Mouse (Mus musculus) urinary bladder, adult 18-20 months (tissue): ENCODE results near the gene Tmub2.

Experiments
- DNase-seq, 2 experiments: peaks; one replicate each; pipeline ENCODE4 v3.0.0; 2022; ENCODE audit warnings: low spot score in 2 of 2, mixed read lengths in 2 of 2

Tmub2 gene

DNA sequence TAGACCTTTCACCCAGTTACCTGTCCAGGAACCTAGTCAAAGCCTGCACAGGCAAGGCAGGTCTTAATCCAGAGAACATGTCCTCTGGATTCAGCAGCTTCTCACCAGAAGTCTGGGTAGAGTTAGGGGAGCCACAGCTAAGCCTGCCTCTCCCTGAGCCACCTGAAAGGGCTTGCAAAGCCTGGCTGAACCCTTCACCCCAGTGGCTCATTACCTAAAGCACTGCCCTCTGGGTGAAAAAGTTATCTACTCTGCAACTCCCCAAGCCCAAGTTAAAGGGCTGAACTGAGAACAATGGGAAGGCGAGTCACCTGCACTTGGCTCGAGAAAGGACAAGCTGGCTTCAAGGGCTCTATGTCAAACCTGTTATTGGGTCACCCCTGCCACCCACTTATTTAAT lies 19.4 kb downstream of the Tmub2 start:
- no peak for DNase-seq

DNA sequence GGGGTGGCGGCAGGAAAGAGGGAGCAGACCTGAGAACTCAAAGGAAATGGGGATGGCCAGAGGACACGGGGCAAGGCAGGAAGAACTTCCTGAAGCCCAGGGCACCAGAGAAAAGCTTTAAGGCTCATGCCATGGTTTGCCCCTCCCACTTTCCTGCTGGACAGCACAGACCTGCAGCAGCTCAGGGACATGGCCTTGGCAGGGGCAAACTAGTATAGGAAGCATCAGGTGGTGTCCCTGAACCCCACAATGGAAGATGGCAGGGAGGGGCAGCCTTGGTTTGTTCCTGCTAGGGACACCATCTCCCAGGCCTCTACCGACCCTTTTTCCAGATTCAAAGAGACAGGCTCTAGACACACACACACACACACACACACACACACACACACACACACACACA lies 20.6 kb downstream of the Tmub2 start:
- no peak for DNase-seq

DNA sequence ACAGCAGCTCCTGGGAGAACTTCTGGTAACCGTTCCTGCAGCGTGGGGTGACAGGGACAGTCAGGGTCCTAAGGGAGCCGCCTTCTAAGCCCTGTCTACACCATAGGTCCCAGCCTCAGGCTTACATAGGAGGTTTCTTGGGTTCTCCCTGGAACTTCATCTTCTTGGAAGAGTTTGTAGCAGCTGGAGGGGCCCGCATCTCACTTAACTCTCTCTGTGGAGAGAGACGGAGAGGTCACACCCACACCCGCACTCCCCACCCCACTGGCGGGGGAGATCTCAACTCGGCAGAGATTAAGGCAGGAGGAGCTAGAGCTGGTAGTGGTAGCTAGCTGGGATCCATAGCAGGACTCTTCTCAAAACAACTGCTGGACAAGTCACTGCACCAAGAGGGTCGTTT lies 23.4 kb downstream of the Tmub2 start:
- no peak for DNase-seq

DNA sequence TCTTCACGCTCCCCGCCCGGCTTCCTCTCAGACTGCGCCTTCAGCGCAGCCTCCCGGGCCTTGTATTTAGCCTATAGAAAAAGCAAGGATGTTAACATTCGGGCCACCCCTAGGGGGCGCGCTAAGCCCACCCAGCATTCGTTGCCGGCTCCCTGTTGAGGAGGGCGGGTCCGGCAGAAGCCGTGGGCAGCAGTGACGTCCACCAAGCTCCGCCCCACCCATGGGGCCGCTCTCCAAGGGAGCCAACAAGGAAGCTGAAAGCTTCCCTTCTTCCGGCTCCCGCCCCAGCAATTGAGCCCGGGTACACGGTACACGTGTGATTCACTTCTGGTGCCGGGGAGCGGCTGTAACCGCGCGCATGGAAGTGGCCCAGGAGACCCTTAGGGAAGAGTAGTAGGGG lies 24.2 kb downstream of the Tmub2 start:
- peak; percentile 94 to 95 for DNase-seq

DNA sequence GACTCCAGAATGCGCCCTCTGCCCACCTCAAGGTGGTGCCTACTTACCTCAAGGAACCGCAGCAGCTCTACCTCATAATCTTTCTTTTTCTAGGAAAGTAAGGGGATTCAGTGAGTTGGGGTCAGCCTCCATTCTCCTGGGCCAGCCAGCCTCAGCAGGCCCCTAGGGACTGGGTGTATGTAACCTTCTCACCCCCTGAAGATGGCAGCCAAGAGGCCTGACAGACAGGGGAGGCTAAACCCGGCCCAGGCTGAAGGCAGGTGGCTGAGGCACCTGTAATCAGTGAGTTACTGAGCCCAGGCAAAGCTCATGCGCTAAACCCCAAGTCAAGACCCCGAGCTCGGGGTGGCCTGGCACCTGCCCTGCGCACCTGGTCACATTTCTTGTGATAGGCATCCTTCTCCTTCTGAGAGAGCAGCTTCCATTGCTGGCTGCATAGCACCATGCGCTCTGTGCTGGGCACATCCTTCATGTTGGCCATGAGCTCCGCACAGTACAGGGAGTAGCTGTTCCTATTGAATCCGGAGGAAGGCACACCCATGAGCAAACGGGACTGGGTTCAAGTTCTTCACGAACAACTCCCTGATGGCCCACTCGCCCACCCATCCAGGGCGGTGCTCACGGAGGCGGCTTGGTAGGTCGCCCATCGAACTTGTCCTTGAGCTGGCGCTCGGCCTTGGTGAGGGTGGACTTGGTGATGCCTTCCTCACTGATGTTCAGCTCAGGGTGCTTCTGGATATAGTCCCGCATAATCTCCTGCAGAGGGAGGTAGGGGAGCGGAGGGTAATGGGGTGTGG lies 25.3 kb downstream of the Tmub2 start:
- DNase-seq, result no peak

DNA sequence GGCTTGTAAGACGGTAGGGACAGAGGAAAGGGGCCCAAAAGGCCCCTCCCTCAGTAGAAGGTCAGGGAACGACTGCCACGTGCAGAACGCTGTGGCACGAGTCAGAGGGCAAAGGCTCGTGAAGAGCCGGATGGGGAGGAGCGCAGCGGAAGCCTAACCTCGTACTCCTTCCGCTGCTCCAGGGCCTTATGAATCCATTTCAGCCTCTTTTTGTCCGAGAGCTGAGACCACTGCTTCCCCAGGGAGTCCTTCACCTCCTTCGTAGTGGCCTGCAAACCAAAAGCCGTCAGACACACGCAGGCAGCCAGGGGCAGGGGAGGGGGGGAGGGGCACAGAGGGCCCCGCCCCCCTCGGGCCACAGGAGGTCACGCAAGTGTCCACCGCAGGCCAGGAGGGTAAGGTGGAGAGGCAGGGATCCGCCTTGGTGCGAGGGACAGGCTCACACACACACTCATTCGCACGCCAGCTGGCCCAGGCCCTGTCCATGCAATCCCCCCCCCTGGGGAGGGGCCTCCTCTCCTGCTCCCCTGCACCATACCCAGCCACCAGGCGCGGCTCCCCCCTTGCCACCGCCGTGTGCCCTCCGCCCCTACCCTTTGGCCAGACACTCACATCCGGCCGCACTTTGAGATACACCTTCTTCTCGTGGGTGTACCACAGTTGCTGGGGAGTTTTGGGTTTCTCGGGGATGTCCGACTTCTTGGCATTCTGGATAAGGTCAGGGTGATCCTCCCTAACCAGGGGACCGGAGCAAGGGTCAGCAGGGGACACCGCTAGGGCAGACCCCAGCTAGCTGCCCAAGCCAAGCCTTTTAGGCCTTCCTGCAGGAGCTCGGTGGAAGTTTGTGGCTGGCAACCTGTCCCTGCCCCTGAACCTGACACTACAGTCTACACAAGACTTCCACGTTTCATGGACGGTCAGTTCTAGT lies 26.3 kb downstream of the Tmub2 start:
- no peak for DNase-seq

DNA sequence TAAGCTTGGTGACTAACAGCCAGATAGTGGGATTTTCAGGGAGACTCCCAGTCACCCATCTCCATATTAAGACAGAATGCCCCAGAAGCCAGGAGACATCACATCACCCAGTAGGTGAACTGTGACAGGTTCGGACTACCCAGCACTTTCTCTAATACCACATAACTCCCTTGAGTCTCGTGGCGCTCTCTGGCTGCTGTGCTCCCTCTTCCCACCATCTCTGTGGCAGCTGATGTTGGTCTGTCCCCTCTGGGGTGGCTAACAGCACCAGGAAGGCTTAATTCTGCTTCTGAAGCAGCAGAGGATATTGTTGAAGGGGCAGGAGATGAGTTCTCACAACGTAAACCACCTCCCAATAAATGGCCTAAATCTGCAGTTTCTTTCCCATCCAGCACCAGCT lies 27.2 kb downstream of the Tmub2 start:
- DNase-seq, result no peak

DNA sequence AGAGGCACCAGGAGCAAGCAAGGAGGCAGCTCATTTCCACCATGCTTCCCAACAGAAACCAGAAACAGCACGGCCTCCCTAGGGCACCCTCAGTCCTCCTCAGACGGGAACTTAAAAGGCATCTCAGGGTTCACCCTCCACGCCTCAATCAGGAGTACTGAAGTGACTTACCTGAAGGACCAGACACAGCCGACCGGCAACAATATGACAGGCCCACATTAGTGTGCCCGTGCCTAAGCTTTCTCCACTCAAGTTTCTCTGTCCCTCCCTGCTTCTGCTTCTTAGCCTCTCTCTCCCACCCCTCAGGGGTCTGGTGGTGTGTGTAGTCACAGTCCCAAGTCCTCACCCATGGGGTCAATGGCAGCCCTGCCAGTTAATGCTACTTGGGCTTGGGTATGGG lies 27.9 kb downstream of the Tmub2 start:
- DNase-seq, result no peak

DNA sequence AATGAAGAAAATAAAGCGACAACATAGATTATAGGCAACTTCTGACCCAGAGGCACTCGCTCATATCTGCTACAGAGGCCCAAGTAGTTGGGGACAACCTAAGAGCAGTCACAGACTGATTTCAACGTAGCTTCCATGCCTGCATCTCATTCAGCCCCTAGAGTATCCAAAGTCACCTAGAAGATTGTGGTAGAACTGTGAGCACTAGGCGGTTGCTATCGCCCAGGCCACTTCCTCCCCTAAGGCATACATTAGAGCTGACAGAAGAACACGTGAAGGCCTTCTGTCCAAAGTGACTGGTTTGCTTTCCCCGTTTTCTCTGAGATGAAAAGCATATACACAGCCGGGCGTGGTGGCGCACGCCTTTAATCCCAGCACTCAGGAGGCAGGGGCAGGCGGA lies 29.6 kb downstream of the Tmub2 start:
- DNase-seq, result no peak

DNA sequence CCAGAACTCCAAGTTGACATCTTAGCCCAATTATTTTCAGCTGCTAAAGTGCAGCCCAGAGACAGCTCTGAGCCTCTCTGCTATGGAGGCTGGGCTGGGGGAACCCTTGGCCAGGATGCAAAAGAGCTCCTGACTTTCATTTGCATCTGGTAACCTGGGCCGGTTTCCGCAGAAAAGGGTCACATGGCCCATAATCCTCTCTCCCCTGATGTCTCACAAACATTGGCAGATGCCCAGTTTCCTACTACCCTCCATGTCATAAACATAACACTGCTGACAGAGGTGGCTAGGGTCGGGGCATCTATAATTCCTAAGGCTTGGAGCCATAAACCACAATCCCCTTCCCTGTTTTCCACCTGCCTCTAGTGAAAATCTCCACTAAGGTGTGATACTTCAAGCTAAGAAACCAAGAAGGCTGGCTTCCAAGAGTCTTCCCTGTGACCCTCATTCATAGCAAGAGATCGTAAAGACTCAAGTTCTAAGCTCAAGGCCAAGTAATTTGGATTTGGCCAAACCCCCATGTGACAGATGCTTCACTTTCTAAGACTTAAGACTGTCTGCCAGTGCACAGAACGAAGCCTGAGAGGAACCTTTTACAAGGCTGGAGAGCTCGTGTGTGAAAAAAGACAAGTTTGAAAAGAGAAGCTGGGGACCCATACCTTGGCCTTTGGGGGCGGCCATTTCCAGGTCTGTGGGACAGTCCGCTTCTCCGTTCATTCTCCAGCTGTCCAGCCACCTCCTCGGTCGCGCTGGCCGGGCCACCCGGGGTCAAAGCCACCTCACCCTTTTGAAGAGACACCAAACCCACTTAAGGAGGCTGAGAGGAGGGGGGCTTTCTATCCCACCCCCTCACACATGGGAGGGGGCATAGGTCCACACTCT lies 31.2 kb downstream of the Tmub2 start:
- DNase-seq, result no peak

DNA sequence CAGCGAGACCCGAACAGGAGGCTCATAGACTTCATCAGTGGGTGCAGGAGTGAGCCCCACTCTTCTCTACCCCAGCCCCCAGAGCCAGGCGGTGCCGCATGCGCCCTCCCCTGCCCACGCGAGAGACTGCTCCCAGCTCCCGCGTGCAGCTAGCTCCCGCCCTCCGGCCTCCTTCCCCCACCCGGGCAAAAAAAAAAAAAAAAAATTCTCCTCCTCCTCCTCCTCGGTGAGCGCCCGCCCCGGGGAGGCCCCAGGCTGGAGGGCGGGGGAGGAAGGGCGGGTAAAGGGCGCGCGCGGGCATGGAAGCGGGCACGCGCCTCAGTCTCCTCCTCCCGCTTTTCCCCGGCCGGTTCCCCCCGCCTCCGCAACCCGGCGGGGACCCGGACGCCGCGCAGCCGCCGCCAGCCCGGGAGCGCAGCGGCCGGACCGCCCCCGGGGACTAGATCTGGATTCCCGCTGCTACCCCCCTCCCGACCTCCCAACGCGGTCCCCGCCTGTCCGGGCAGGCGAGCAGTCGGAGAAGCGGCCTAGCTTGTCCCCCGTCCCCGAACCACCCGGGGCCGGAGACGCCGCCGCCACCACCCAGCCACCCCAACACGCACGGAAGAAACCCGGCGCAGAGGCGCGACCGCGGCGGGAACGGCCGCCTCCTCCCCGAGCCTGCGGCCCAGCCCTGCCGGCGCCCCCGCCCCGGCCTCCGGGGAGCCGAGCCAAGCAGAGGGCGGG lies 32.0 kb downstream of the Tmub2 start:
- peak; percentile 81 to 88 for DNase-seq

DNA sequence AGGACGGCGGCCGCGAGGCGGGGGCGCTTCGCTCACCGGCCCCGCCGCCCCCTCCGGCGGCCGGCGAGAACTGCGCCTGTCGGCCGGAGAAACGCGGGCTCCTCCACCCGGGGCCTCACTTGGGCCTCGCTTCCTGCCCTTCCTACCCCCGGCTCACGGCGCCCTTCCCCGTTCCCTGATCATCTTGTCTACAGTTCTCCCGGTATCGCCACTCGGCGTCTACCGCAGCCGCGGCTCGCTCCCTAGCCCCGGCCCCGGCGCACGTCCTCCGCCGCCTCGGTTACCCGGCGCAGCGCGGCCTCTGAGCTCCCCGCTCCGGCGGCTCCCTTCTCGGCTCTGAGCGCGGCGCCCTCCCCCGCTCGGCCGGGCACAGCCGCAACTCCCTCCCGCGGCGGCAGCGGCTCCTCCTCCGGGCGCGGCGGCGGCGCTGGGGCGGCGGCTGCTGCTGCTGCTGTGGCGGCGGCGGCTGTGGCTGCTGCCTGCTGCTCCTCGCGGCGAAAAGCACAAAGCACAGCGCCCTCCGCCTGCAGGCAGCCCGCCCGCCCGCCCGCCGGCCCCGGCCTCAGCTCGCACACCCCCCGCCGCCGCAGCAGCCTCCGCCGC lies 32.7 kb downstream of the Tmub2 start:
- peak in 1 of 2 experiments; percentile 58 for DNase-seq

DNA sequence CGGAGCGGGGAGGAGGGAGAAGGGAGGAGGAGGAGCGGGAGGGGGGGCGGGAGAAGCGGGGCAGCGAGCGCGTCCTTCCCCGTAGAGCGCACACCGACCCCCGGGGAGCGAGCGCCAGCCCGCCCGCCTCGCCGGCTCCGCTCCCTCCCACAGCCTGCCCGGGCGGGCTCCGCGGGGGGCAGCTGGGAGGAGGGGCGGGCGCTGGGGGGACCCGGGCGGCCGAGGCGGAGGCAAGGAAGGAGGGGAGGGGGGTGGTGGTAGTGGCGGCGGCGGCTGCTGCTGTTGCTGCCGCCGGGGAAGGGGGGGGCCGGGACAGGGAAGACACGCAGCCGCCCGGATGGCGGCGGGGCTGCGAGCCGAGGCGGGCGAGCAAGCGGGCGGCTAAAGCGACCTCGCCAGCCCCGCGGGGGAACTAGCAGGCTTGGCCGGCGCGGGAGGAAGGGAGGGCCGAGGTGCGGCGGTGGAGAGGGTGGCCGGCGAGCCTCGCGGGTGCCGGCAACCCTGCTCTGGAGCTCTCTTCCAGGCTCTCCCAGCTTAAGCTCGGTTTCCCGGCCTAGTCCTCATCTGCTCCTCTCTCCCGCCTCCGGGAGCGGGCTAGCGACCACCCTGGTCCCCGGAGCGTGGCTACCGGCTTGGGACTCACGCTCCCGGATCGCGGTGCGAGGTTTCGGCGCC lies 33.3 kb downstream of the Tmub2 start:
- DNase-seq, result peak; percentile 65 to 69

DNA sequence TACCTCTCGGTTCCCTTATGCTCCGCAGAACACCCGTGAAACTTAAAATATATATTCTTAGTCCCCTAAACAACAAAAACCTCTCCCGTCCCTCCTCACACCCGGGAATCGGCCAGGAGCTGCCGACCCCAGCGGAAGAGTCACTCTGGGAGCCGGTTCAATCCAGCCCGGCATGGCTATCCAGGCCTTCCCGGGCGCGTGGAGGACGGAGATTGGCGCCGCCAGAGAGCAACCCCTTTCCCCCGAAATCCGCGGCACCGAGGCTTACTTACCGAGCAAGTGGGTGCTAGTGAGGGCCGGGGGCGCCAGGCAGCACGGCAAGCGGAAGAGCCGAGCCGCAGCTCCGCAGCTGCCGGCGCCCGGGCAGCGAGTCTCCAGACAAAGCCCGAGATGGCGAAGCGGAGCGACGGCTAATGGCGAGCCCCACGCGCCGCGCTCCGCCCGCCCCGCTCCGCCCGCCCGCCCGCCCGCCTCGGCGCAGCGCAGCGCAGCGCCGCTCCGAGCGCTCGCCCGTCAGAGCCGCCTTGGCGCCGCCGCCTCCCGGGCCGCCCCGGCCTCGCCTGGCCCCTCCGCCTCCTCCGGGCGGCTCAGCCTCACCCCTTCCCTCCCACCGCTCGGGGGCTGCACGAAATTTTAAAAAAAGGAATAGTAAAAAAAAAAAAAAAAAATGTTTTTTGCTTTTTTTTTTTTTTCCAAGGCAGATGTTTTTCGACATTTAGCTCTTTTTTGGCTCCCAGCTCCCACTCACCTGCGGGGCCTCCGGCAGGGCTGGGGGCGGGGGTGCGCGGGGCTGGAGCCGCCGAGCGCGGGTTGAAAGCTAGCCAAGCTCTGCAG lies 34.1 kb downstream of the Tmub2 start:
- DNase-seq, result peak in 1 of 2 experiments; percentile 69

DNA sequence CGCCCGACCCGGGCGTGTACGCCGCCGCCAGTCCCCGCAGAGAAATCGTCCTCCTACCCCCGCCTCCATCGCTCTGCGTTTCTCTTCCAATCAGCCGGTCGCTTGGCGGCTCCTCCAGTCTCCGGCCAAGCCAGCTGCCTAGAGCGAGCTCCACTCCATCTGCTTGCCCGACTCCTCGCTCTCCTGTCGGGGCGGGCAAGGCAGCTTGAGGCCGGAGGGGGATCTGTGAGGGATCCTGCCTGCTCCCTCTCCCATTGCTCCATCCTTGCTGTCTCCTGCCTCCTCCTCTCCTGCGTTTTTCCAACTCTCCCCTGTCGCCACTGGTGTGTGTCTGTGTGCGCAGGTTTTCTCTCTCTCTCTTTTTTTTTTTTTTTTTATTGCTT lies 34.7 kb downstream of the Tmub2 start, which contains the start of gene Ubtf:
Gene Ubtf, minus strand, starts transcription at position 333 of the 383 bp plus-strand sequence.
- peak; percentile 72 to 77 for DNase-seq

DNA sequence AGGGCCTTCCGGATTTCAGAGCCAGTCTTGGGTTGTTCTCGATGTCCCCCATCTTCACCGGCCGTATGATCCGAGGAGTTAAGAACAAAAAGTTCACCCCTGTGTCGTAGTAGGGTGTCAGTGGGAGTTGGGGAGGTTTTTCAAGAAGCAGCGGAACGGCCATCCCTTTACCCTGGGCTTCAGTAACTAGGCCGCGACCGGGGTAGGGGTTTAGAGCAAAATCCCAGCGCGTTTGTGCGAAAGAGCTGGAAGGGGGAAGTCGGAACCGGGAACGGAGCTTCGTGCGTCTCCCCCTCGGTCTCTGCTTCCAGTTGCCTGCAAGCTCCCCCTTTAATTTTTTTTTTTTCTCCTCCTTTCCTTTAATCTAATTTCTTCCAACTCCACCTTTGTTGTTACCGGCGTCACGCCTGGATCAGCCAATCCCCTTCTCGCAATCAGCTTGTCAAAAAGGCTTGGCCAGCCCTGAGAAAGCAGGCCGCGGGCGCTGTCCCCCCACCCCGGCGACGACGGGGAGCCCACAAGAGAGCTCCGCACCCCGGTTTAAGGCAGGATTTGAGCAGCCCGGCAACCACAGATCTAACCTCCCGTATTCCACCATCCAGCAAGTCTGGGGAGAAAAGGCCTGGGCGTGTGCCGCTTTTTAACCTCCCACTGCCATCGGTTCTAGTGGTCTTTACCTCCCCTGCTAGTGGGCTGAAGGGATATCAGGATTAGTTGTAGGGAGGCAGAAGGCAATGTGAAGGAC lies 35.4 kb downstream of the Tmub2 start:
- peak; percentile 80 to 84 for DNase-seq

DNA sequence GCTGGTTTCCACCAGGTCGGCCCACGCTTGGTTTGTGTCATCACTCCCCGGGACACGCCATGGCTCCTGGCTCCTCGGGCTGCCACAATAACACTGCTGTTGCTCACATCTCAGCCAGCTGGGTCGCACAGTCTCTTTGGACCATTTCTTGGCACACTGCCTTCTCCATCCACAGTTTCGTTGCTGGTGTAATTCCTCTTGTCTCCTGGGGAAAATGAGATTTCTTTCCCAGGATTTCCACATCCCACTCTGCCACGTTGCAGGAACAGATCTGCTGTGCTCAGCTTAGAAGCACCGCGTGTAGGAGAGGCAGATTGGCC lies 35.9 kb downstream of the Tmub2 start:
- peak in 1 of 2 experiments; percentile 56 for DNase-seq

DNA sequence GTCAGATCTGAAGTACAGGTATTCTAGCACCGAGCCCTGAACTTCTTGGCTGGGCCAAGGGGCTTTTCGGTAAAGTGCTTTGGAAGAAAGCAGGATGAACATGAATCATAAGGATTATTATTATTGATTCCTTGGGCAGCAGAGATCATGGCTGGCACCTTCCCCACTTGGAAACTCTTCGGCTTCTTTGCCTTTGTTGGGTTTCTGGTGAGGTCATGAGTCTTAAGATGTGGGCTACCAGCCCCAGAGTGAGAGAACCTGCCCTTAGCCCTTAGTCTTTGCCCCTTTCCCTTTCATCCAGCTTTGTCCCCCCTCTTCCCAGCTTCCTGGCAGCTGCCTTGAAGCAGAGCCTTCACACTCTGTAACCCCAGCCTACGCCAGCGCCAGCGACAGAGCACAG lies 37.2 kb downstream of the Tmub2 start:
- no peak for DNase-seq

DNA sequence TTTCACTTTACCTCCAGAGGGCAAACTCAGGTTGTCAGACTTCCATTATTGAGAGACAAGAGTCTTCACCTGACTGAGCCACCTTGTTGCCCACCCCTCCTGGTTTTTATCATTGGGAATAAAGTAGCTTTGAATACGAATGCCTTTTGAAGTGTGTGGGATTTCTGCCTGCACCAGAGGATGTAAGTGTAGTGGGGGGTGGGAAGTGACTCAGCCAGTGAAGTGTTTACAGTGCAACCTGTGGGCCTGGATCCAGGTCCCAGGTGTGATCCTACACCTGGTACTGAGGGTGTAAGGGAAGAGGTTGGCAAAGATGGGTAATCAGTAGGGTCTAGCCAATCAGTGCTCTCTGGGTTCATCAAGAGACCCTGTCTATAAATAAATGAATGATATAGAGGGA lies 38.8 kb downstream of the Tmub2 start:
- no peak for DNase-seq
